Mouse (Mus musculus): ENCODE data around the gene Dpy19l2.
"Not testable (repeated sequence)": the region's sequence is repeated elsewhere in the genome, so short reads cannot be mapped to it uniquely, and the experiment has no call there.

Dpy19l2 gene

DNA sequence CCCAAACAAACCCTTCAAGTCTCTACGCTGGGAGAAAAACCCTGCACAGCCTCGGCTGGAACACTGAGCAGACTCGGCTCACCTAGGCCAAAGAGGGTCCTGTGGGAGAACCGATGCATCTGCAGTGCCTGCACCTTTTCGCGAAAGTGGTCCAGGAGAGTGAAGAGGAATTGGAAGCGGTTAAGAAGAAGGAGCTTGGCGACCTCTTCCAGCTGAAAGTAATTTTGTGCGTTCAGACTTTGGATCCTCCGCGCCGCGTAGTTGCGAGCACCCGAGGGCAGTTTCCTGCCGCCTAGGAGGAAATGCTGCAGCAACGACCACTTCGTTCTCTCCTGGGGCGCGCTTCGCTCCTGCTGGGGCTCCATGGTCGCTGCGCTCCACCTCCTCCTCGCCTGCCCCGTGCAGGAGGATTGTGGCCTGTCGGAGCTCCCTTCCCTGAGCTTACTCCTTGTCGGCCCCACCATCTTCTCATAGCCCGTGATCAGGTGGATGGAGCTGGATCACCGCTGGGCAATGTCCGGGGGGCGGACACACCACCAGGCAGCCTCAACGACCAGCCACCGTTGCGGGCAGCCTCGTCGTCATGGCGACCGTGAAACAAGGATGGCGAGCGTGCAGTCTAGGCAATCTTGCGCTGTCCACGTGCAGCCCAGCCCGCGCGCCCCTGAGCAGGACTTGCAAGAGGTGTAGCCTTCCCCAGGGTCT, at the start of gene Dpy19l2:
TSS of gene Dpy19l2 (minus strand) at position 594 of the 705 bp plus-strand sequence.
- peak; percentile 5 for DNase-seq (ENCODE audit: low spot score)

- DNase-seq (ENCODE audit: low spot score): no peak
These were observed 48.9 kb upstream of the Dpy19l2 start for GRCm38 (mm10) chr9:24744958-24745357.

DNA sequence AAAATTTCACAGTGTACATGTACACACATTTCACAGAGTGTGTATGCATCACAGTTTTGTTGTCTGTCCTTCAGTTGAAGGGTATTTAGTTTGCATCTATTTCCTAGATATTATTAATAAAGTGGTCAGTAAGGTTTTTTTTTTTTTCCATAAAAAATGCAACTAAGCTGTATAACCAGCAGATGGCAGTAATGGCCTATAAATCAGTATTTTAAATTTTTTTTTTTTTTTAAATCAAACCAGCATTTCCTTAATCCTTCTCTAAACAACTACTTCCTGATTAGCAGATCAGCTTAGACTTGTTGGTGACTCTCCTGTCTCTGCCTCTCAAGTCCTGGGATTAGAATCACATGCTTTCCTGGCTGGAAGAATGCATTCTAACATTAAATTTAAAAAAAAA, 5.2 kb upstream of the Dpy19l2 start:
- DNase-seq (ENCODE audit: low spot score): no peak

GRCm38 (mm10) chr9:24696405-24696778, 299 bp upstream of the Dpy19l2 start:
- DNase-seq (ENCODE audit: low spot score): no peak

DNA sequence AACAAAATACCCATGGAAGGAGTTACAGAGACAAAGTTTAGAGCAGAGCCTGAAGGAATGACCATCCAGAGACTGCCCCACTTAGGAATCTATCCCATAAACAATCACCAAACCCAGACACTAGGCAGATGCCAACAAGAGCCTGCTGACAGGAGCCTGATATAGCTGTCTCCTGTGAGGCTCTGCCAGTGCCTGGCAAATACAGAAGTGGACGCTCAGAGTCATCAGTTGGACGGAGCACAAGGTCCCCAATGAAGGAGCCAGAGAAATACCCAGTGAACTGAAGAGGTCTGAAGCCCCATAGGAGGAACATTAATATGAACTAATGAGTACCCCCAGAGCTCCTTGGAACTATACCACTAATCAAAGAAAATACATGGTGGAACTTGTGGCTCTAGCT, 58.8 kb downstream of the Dpy19l2 start:
- DNase-seq (ENCODE audit: low spot score): not testable (repeated sequence)

DNA sequence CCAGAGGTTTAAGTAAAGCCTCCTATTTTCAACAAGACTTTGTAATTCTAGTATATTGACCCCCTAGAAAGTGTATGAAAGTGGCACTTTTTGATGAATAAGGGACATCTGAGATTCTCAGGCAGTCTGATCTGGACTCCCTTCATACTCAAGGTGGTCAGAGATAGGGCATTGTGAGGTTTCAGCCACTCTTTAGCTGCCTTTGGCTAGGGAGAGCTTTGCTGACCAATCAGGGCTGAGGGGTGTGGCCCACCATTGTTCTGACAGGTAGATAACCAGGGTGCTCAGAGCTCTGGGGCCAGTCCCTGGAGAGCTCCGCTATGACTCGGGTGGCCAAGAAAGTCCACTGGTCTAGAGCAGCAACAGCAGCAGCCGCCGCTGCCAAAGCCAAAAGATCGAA, 71.2 kb downstream of the Dpy19l2 start, which contains the start of gene Cypt4:
TSS of gene Cypt4 (plus strand) at position 301 of the 400 bp plus-strand sequence.
- no peak for DNase-seq (ENCODE audit: low spot score)

- DNase-seq (ENCODE audit: low spot score): no peak
These were observed 157.9 kb downstream of the Dpy19l2 start for GRCm38 (mm10) chr9:24538159-24538558.

- peak; percentile 83 for DNase-seq (ENCODE audit: low spot score)
These were observed 179.4 kb downstream of the Dpy19l2 start for GRCm38 (mm10) chr9:24516575-24517139.

- no peak for DNase-seq (ENCODE audit: low spot score)
These were observed 182.0 kb downstream of the Dpy19l2 start for GRCm38 (mm10) chr9:24514078-24514469.

GRCm38 (mm10) chr9:24513290-24514077, 182.6 kb downstream of the Dpy19l2 start:
- no peak for DNase-seq (ENCODE audit: low spot score)

DNA sequence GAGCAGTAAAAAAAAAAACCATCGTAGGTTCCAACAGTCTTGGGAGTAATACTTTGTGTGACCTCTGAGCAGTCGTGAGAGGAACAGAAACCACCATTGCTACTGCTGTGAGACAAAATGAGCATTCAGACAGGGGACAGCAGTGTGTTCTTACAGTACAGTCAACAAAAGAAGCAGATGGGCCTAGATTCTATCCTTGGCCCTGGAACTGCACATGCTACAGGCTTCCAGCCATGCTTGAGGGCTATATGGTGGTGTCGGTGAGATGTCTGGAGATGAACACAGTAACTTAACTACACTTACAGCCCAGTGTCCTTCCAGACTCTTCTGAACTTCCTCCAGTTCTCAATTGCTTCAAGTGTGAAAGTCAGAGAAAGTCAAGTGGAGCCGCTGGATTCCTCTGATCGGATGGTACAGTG, 184.0 kb downstream of the Dpy19l2 start:
- no peak for DNase-seq (ENCODE audit: low spot score)

DNA sequence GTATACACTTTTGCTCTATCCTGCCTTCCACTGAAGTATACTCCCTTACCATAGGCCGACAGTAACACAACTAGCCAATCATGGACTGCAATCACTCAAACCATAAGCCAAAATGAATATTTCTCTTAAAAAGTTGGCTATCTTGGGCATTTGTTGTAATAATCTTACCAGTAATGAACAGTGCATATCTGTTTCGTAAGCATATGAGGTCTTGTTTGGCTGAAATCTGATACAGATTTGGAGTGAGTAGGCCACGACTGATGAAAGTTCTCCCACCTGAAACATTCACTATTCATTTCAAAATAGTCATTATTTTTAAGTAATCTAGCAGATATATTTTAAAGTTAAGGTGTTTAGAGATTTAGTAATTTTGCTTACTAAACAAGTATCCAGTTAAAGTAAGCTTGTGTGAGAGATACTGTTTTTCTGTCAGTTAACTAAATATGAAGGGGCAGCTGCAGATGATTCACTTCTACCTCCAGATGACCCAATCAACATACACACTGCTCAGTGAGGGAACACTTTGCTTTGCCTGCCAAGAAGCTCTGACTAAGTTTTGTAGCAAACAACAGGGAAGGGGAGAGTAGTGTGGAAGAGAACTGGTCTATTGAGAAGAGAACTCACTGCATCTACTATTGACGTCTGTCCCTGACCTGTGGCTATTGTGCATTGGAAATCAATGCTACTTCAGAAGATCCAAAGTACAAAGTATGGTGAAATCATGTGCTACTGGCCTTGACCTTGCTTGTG, 184.5 kb downstream of the Dpy19l2 start:
- no peak for DNase-seq (ENCODE audit: low spot score)

- no peak for DNase-seq (ENCODE audit: low spot score)
These were observed 187.2 kb downstream of the Dpy19l2 start for GRCm38 (mm10) chr9:24508880-24509279.
